Mouse (Mus musculus) thymus, adult 18-20 months (tissue): ENCODE data around the gene Wbp4.
"Not testable (repeated sequence)": the region's sequence is repeated elsewhere in the genome, so short reads cannot be mapped to it uniquely, and the experiment has no call there.

Experiments
- DNase-seq, 2 experiments: peaks; one replicate each; pipeline ENCODE4 v3.0.0; 2022; ENCODE audit warnings: mixed read lengths in 2 of 2

Gene Wbp4

DNA sequence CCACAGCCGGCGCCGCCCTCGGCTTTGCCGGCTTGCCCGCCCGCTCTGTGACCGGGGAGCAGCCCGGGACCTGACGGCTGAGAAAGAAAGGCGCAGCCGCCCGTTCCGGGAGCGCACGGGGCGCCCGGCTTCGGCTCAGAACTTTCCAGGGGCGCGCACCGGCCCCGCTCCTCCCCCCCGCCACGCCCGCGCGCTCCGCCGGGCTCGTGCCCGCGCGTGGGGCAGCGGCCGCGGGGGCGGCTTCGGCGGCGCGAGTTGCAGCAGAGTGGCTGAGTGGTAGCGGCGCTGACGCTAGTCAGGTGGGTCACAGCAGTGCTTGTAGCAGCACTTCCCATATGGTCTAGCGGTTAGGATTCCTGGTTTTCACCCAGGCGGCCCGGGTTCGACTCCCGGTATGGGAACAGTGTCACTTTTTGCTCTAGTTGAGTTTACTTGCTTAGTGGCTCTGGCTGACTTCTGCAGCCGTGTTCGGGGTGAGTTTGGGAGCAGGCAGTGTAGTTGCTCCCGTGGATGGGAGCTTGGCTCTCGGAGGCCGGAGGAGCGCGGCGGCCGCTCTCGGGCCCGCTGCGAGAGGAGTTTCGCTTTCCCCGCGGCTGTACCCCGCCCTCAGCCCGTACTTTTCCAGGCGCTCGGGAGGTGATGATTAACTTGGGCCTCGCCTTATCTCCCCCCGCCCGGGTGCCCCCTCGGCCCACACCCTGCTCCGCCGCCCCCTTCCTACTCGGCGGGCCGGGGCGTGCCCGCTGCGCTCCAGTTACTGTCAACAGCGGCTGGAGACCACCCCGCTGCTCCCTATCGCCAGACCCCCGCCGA, at the start of gene Wbp4:
Gene Wbp4 (minus strand): TSS at position 182 of the 813 bp plus-strand sequence.
- DNase-seq: peak; percentile 83 to 89

DNA sequence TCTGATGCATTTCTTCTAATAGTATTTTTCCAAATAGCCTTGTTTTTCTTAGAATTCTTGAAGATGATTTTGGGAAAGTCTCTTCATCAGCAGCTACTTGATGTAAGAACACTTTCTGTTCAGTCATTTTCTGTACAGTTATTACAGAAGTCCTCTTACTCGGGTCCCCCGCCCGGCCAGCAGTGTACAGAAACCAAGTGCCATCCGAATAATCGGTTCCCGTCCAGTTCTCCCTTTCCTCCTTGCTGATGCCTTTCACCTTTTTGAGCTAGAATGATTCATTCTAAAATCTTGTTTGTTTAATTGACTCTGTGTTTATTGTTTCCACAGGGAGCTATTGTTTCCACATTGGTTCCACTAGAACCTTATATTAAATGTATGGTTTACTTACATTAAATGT, 49.4 kb upstream of the Wbp4 start:
- no peak for DNase-seq

DNA sequence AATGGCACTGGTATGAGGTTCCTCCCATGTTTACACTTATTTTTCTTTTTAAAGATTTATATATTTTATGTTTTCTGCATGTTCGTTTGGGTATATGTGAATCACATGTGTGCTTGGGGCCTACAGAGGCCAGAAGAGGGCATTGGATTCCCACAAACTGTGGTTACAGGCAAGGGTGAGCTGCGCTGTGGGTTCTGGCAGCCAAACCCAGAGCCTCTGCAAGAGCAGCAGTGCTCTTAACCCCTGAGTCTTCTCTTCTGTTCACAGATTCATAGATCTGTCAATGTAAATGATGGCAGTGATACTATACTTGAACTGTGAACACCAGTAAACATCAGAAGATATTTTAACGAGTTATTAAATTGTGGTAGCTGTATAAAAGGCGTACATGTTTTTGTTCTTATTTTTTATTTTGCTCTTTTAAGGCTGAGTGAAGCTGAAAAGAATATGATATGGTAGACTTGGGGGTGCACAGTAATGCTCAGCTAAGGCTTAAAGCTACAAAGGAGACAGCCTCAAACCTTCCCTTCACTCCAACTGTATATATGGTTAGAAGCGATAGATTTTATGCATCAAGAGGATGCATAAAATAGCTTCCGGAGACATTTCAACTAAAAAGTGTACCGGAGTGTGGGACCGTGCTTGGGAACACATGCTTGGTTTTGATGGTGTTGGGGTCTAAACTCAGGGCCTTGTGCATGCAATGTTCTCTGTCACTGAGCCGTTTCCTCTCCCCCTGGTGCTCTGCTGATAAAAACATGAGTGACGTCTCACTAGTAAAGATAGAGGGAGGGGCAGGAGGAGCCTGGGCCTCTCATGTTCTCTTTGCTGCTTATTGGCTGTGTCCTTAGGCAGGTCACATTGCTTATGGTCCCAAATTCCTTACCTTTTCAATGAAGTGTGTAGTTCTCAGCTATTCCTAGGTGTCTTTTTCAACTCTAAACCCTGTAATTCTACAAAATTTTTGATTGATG, 48.5 kb upstream of the Wbp4 start:
- DNase-seq: peak in 1 of 2 experiments; percentile 37

DNA sequence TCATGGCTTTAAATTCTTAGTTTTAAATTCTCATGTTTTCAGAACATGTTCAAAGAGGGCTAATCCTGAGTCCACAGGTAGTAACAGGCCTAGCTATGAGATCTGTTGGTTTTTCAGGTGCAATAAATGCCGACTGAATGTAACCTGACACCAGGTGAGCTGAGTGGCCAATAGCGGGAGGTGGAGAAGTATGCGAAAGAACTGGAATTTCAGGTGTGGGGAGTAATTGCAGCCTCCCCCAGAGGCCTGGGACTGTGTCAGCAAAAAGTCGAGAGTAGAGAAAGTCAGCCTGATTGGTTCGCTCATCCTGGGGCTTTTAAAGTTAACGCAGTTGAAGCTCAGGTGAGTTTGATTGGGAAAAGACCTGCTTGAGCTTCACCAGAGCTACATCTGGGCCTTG, 46.4 kb upstream of the Wbp4 start:
- DNase-seq: no peak

DNA sequence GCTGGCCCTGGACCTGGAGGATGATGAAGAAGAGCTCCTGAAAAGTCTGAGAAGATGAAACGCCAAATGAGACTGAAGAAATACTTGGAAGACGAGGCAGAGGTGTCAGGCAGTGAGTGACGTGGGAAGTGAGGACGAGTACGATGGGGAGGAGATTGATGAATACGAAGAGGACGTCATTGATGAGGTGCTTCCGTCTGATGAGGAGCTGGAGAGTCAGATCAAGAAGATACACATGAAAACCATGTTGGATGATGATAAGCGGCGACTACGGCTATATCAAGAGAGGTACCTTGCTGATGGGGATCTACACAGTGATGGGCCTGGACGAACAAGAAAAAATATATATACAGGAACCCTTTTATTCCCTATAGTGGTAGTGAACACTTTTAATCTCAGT, 44.8 kb upstream of the Wbp4 start:
- DNase-seq: not testable (repeated sequence)

DNA sequence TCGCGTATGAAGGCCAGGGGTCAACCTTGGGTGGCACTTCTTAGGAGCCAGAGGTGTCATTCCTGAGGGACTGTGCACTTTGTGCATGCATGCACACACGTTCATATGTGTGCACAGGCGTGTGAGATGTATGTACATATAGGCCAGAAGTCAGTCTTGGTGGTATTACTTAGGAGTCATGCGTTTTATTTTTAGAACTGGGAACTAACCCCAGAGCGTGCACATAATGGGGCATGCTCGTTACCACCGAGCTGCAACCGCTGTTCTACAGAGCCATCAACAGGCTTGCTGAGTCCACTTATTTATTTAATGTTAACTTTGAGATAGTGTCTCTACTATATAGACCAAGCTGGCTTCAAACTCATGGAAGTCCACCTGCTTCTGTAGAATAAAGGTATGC, 41.1 kb upstream of the Wbp4 start:
- DNase-seq: no peak

DNA sequence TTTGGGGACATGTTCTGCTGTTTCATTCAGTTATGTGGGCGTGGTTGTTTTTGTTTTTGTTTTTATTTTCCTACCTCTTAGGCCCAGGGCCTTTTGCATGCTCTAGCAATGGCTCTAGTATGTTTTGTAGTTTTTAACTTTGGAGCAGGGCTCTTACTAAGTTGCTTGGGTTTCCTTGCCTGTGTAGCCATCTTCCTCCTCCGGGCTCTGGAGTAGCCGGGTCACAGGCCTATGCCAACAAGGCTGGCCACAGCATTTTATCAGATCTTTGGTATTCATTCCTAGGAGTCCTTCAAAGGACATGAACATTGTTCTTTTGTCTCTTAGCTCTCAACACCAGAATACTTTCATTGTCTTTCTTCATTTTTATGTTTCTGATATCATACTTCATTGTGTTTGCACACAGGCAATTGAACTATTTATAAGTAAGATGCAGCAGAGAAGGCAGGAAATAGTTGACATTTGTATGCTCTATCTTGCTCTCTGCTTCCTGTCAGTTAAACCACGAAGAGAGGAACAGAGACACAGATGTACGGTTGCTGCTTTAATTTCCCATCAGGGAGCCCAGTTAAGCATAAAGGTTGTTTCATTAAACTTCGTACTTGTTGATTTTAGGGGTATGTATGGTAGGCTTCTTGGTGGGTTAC, 40.3 kb upstream of the Wbp4 start:
- no peak for DNase-seq

DNA sequence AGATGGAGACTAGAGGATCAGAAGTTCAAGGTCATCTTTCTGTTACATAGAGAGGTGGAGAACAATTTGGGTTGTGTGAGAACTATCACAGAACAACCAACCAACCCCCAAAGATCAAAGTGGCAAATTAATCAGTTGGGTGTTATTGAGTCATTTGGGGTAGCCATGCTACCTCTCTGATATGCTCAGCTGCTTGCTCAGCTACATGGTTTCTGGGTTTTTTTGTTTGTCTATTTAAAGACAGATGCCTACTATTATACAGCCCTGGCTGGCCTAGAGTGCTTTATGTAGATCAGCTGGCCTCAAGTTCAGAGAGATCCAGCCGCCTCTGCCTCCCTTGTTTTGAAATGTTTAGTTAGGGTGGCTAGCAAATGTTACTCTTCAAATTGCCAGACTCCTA, 39.7 kb upstream of the Wbp4 start:
- no peak for DNase-seq

DNA sequence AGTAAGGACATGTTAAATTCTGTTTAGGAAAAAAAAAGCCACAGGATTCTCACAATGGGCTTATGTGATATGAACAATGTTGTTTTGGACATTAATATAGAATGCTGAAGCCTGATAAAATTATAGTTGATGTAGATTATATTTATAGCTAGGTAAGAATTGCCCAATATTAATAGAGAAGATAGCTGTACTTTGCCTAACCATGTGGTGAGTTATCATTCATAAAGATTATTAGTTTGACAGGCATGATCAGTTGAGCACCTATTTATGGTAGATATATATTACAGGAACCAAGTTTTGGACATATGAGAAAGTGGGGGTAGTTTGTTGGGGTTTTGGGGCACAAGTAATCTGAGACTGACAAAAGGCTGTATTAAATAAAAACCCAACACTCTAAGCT, 39.3 kb upstream of the Wbp4 start:
- DNase-seq: no peak

DNA sequence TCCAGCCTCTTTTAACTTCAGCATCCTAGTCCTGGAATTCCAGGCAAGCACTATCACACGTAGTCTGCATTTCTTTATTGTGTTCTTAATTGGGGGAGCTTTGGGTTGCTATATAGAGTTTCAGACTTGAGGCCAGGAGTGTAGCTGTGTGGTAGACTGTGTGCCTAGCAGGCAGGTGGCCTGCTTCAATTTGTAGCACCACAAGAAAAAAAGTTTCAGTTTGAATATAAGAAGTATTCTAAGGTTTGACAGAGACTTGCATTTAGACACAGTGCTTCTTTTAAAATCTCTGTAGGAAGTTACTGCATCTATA, 38.3 kb upstream of the Wbp4 start:
- no peak for DNase-seq

DNA sequence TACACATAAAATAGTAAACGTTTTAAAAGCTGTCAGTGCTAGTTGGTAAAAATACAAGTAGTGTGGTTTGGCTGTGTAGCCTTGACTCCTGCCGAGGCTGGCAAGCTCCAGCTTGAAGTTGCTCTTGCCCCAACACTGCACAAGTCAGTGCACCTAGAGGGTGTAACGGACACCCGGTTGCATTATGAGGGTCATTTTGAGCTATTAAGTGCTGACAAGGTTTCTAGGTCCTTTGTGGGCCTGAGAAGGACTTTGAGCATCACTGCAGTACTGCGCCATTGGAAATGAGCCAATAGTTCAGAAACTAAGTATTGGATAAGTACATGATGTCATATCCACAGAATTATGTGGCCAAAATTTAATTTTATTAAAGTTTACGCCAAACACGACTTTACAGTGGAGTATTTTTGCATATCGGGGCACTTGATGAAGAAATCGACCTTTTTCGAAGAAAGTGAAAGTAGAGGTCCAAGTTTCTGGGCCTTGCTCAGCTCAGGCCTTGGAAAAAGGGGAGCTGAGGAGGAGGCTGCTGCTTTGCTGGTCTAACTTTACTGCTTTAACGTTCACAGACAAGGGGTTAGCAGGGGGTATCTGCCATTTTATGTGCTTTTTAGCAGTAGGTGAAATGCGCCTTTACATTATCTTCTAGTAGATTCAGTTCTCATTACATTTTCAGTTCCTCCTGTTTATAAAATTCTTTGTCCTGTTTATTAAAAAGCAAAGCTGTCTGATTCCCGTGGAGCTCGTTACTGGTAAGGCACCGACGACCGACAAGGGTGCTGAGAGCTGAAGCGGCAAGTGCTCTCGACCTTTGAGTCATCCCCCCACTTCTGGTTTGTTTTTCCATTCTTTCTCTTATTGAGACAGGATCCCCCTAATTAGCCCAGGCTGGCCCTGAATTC, 37.7 kb upstream of the Wbp4 start:
- DNase-seq: no peak

DNA sequence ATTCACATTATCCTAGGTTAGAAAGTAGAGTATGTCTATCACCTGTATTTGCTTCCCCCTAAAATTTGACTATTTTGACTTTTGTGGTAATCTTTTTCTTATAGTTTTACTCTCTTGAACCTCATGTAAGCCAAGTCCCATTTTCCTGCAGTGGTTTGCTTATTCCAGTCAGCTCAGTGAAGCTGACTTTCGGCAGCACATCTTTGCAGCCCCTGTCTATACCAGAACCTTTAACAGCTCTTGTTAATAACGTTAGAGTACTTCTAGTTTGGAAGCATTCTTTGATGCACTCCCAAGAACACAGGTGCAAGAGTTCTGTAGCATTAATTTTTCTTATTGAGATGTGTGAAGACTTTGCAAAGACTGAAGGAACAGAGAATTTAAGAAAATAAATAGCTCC, 36.8 kb upstream of the Wbp4 start:
- no peak for DNase-seq

DNA sequence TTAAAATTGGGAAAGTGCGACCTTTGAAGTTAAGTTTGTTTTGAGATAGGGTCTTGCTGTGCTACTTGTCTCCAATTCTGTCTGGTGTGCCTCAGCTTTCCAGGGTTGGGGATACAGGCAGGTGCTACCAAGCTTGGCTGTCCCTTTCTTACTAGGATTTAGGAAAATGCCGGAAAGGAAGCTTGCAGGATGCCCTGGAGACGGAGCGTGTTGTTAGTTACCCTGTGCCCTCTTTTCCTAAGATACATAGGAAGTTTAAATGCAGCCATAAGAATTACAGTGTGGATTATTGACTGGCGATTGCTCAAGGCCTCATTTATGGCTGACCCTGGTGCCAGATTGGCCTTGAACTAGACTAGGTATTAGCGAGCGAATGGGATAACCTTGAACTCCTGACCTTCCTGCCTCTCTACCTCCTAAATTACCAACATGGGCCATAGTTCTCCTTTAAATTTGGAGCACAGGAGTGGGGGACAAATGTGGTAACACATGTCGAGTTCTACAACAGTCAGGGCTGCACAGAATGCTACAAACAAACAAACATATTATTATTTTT, 35.9 kb upstream of the Wbp4 start:
- no peak for DNase-seq

DNA sequence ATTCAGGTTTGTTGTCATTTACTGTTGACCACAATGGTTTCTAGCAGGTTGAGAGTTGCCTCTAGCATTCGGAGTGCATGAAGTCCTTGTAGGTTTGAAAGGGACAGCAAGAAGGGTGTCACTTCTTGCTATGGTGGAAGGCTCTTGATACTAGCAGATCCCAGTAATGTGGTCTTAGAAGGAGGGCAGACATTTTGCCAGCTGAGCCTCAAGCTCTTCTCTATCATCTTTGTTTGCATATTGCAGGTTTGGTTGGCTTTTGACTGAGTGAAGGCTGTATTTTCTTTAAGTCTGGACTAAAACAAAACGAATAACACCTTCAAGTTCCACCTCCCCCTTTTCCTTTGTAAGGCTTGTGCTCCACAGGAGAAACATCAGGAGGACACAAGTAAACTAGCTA, 35.4 kb upstream of the Wbp4 start:
- DNase-seq: no peak

DNA sequence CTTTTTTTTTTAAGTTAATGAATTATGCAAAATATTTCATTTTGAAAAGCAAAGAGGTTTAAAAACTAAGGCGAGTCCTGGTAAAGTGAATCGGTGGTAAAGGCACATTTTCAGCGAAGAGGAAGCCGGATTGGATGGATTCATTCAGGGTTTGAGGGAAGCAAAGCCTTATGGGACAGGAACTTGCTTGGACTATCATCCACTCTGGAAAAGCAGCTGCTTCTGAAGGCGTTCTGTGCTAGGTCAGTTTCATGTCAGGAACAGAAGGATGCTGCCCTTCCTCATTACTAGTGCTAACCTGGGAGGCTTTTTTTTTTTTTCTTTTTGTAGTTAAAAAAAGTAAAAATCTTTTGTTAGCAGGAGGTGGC, 34.9 kb upstream of the Wbp4 start:
- no peak for DNase-seq

DNA sequence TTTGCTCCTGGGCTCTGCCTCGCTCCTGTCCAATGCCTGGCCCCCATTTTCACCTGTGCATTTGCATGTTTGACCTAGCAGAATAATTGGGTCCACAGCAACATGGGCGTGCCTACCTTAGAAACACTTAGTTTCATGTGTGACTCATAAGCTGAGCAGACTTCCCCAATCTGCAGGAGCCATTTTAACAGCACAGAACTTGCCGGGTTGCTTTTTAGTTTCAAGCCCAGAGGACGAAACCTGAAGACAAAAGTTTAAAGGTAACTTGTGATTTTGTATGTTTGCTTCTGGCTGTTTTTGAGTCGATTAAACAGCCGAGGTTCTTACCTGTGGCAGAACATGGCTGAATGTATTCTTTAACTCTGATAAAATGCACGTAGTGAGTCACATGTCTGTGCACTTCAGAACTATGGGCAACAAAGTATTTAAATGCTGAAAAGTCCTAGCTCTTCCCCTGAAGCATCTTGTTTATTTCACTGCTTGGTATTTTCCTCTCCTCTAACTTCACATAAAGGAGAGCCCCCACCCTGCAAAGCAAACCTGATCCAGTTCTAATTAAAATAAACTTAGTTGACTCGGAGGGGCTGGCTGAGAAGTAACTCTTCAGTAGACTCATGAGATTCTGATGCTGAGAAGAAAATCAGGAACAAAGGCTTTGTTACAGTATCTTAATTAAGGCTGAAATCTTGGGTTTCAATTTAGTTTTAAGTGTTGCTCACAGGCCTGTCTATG, 34.4 kb upstream of the Wbp4 start:
- DNase-seq: peak; percentile 41 to 73

DNA sequence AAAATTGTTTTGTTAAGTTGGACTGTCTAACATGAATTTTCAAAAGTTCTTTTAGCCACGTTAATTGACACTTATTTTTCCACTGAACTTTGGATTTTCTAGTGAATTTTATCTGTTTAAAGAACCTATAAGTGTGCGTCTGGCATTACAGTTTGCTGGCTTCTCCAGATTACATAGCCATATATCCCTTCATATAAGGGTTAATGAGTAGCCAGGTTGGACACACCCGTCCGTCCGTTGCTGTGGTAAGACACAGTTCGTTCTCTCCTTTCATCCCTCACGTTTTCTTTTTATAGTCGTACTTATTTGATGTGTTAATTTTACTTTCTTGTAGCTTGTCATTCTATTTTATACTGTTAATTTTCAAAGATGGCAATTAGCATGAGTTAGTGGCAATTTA, 33.8 kb upstream of the Wbp4 start:
- DNase-seq: no peak

DNA sequence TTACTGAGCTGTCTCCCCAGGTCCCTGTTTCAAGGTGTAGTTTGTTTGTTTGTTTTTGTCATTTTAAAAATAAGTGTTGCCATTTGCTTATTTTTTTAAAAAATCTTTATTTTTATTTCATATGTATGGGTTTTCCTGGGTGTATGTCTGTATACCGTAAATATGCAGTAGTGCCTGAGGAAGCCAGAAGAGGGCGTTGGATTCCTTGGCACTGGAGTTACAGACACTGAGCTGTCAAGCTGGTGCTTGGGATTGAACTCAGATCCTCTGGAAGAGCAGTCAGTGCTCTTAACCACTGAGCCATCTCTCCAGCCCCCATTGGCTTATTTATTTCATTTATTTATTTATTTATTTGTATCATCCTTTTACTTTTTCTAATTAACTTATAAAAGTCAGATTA, 32.6 kb upstream of the Wbp4 start:
- no peak for DNase-seq

DNA sequence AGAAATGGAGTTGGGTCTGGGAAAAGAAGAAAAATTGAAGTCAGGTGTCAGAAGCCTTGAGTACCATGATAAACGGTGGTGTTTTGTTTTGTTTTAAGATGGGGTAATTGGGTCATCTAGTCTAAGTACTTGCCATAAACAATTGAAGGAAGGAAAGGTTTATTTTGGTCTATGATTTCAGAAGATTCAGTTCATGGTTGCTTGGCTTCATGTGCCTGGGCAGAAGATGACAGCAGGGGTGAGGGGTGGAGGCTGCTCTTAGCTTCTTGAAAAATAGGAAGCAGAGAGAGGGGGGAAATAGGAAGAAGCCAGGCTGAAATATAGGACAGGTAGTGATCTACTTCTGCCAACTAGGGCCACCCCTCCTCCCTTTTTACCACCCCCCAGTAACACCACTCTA, 30.2 kb upstream of the Wbp4 start:
- DNase-seq: no peak

DNA sequence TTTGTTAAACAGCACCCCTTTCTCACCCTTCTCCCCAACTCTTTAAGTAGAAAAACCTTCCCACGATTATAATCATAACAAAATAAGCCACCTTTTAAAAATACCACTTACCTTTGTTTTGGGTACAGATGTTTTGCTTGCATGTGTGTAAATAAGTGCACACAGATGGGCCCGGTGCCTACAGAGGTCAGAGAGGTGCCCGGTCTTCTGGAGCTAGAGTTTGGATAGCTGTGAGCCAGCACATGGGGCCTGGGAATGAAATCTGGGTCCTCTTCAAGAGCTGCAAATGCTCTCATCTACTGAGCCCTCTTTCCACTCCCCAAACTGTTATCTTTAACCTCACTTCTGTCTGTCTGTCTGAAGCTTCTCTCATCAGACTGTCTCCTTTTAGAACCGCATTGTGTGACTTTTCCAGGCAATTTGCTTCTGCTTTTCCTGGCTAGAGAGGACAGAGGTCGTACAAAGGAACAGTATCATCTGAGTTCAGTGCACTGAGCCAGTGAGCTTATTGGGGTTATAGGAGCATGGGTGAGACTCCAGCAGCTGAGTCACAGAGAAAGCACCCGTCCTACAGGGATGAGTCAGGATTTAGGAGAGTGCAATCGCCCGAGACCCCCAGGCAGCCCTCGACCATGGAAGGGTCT, 27.5 kb upstream of the Wbp4 start:
- DNase-seq: no peak

DNA sequence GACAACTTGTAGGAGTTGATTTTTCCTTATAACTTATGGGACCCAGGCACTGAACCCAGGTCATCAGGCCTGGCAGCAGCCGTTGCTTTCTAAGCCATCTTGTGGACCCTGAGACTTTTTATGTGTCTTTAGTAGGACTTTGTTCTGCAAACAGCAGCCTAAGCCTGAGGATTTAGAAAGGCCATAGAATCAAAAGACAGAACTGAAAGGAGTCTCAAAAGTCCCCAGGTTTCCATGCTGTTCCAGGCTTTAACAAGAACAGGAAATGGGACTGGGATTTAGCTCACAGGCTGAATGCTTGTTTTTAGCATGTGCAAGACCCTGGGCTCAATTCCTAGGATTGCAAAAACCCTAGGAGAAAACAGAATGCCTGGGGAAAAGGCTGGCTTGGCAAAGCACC, 26.5 kb upstream of the Wbp4 start:
- DNase-seq: no peak
